Mouse (Mus musculus): ENCODE data around the gene Nfx1.
A peak's percentile ranks its signal among the peaks of the same experiment; 100 is the strongest.
"Not testable (repeated sequence)": the region's sequence is repeated elsewhere in the genome, so short reads cannot be mapped to it uniquely, and the experiment has no call there.

Gene Nfx1

DNA sequence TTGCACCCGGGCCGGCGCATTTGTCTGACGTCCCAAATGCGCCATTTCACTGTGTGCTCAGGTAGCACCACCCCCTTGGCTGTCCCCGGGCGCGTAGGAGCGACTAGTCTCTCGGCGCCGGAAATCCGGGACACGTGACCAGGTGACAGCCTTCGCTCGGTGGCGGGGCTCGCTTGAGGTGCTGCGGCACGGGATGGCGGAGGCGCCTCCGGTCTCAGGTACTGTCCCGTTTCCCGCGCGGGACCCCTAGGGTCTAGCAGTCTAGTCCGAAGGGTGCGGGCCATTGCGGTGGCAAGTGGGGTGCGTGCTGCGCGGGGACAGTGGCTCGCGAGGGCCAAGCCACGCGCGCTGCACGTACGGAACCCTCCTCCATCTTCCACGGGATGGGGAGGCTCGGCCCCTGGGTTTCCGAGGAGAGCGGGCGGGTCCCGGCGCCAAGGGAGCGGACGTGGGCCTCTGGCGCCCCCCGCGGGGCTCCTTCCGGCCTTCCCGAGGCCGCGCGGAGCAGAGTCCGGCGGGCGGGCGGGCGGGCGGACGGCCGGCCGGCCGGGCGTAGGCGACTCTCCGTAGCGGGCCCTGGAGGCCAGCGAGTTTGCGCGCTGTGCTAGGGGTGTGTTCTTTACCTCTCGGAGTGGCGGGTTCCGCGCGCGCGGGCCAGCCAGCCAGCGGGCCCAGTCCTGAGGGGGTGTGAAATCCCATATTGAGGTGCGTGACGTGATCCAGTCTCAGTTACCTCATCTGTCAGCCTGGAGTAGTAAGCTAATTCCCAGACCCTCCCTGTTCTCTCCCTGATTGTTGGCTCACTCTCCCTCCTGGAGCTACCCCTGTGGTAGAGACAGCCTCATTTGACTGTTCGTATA is at the start of gene Nfx1:
Nfx1 (plus strand) TSS at position 65 of the 860 bp plus-strand sequence.
- DNase-seq: peak; percentile 95 to 96

DNA sequence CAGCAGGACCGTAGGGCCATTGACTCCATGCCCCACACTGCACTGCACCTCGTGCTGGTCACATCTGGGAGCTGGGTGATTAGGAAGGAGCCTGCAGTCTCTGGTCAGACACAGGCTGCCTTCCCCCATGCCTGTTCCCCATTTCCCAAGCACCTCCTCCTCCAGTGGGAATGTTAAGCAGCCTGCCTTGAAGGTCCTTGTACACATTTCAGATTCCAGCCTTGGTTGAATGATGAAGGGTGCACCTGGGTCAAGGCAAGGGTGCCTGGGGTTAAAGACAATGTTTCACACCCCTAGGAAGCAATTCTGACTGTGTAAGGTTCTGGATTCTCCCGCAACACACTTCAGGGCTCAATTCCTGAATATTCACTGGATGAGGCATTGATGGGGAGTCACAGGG is 49.4 kb upstream of the Nfx1 start:
- DNase-seq: peak; percentile 20 to 22

DNA sequence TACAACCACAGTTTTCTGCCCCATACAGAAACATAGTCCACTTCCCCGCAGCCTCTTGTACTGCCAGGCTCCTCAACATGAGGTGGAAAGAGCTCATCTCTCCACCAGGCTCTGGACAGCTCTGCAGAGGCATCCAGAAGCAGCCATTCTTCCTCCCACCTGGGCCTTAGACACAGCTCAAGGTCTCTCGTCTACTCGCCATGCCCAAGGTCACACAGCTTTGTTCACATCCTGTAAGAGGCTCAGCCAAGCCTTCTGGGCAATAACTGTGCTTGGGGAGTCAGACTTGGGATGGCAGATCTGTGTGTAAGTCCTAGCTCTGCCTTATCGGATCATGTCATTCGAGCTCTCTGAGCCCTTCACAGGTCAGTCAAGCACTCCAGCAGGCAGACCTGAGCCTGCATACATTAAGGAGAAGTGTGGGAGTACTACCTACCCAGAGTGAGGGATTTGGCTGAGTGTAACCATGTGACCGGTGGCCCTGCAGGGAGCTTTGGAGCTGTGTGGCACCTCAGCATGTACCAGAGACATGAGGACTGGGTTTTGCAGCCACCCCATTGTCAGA is 47.5 kb upstream of the Nfx1 start:
- no peak for DNase-seq

DNA sequence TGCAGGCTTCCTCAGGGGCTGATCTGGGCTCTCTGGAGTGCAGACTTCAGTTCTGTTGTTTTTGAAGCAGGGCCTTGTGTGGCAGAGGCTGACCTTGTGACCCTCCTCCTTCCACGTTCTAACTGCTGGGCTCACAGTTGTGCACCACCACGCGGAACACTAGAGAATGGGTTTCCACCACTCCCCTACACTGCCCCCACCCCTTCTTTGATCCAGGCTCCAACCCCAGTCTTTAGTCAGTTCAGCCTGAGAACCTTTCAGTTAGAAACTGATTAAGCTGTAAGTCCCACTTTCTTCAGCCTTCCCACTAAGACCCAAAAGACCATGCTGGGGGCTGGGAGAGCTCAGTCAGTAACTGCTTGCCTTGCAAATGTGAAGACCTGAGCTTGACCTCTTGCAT is 45.1 kb upstream of the Nfx1 start:
- no peak for DNase-seq

DNA sequence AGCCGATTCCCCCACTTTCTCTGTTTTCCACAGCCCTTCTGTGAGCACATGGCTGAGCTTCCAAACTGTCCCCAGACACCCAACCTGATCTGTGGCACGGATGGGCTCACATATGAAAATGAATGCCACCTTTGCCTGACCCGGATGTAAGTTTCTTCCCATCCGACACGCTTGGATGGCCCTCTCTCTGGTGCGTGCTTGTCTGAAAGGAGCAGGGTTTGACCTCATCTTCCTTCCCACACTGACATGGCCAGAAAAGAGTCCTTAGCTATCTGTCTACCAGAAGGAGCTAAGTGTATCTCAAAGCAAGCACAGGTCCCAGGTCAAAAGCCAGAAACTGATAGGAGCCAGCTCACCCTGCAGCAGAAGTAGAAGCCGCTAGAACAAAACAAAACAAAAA is 41.7 kb upstream of the Nfx1 start:
- DNase-seq: no peak

DNA sequence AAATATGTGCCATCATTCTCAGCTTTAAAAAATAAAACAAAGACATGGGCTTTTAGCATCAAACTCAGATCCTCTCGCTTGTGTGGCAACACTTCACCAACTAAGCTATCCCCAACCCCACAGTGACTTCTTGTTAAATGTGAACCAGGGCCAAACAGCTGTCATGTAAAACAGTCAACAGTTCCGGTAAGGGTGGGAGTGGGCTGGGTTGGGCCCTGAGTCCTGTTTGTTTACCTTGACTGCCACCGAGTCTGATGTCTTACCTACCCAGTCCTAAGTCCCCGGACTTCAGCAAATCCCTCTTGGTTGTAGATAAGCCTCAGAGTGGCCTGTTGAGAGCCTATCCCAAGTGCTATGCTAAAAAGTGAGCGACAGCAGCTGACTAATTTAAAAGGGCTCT is 37.0 kb upstream of the Nfx1 start:
- no peak for DNase-seq

DNA sequence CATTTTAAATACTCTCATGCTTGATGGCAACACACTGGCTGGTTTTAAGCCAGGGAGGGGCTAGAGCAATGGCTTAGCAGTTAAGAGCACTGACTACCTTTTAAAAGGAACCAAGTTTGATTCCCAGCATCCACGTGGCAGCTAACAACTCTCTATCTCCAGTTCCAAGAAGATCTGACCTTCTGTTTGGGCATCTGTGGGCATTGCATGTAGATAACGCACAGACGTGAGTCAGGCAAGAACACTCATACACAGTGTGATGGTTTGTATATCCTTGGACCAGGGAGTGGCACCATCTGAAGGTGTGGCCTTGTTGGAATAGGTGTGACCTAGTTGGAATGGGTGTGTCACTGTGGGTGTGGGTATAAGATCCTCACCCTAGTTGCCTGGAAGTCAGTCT is 36.3 kb upstream of the Nfx1 start:
- DNase-seq: not testable (repeated sequence)

DNA sequence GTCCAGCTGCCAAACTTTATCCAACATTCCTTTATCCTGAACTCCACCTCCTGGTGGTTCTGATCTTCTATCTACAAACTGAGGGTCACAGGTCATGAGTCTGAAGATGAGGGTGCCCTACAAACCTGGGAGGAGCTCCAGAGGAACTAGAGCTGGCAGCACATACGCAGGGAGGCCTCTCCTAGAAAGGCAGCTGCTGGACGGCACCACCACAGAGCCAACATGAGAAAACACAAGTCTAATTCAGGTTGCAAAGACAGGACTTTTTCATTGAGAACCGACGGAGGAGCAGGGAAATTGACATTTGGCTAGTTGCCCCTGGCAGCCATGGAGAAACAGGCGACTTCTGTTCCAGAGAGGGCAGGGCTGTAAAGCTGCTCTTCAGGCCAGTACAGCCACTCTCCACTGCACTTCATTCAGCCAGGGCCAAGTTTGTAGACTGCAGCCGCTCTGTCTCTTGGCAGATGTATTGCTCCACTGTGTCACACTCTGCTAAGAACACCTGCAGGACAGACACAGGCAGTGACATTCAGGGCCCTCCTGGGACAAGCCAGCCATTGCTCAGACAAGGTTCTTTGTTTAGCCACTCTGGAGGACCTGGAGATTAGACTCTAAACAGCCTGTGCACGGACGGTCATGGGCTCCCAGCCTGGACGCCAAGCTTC is 34.4 kb upstream of the Nfx1 start:
- DNase-seq: peak; percentile 51 to 54

DNA sequence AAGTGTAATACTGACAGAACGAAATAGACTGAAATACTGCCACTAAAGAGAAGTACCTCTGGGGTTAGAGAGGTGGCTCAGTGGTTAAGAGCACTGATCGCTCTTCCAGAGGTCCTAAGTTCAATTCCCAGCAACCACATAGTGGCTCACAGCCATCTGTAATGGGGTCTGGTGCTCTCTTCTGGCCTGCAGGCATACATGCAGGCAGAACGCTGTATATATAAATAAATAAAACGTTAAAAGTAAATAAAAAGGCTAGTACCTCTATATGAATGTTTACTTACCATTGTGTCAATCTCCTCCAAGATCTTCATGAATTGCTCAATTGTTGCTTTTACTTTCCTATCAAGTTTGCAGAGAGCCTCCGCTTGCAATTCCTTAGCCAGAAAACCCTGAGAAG is 31.9 kb upstream of the Nfx1 start:
- no peak for DNase-seq

DNA sequence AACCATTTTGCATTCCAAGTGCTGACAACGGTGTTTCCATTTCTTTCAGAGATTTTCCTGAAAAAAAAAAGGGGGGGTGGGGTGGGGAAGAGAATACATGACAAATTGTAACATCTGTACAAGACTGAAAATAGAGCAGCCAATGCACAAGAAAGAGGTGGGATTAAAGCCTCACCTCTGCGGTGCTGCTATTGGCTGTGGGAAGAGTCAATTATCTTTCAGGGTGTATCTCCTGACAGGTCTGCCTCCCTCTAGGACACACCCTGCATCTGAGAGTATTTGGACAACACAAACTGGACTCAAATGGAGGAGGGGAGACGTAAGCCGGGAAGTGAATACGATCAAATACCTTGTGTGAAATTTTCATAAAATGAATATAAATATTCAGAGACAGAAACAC is 27.1 kb upstream of the Nfx1 start:
- no peak for DNase-seq

DNA sequence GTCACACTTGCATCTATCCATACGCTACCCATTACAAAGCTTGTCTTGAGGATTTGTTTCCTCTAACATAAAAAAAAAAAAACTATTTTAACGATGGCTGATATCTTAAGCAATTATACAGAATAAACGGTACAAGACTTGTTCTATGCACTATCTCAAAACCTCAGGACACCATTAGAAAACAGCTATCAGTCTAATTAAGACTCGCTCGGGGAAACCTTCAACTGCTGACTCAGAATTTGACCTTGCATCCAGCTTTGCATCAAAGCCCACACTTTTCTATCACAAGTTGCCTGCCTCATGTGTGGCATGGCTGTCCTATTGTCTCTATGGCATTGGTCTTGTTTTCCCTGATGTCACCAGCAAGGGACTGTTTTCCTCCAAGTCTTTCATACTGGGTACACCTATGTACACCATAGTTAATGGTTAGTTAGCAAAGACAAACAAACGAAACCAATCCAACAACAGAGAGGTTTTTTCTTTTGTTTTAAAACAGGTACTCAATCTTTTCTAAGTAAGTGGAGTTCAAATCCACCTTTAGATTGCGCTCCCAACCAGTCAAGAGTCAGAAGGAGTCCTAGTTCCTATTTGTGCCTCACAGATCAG is 24.1 kb upstream of the Nfx1 start:
- DNase-seq: no peak

DNA sequence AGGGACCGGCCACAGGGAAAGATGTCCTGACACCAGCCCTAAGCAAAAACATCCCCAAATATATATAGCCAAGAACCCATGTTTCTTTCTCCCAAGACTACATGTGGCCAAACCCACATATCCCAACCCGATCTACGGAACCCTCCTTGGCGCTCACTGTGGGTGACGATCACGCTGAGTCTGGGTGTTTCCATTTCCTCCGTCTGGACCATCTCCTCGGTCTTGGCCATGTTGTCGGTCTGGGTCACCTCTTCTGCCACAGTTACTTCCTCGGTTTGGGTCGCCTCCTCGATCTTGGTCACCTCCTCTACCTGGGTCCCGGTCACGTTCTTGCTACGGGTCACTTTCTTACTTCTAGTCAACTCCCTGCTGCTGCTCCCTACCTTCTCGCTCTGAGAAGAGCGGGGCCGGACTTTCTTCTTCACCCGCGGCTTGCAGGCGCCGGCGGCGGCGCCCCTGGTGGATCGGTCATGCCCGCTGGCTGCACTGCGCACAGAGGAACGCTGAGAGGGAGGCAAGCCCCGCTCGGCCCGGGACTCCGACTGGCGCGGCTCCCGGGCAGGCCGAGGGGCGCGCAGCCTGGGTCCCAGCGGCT is 23.0 kb upstream of the Nfx1 start:
- DNase-seq: no peak

DNA sequence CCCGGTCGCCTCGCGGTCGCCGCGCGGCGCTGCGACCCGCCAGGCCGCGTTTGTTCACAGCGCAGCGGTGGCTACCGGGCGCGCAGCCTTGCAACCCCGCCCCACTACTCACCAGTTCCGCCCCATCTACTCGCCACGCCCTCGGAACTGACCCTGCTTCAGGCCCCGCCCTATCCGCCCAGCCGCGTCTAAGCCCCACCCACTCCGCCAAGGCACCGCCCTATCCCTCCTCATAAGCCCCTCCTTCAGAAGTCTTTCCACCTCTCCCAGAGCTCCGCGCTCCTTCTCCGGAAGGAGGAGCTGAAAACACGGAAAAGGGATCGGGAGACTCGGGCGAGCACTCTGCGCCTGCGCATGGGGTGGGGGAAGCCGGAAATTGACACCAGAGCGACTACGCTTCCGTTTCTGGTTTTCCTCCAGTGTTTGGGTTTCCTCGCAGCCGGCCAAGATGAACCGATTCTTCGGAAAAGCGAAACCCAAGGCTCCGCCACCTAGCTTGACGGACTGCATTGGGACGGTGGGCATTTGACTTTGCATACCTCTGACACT is 22.5 kb upstream of the Nfx1 start, which contains the start of the genes Bag1 and Chmp5:
Bag1 (minus strand) TSS at position 135 of the 549 bp plus-strand sequence.
Chmp5 (plus strand) TSS at position 248 of the 549 bp plus-strand sequence.
- peak; percentile 99 for DNase-seq

DNA sequence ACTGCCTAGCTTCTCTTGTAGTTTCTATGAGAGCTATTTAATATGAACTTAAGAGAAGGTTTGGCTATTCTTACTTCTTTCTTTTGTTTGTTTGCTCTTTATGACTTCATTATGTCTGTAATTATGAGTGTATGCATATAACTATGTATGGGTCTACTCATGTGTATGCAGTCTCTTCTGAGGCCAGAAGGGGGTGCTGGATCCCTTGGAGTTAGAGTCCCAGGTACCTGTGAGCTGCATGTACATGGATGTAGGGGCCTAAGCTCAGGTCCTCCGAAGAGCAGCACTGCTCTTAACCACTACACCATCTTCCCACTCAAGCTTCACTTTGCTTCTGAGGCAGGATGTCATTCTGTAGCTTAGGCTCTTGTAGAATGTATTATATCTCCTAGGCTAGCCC is 17.2 kb upstream of the Nfx1 start:
- no peak for DNase-seq

DNA sequence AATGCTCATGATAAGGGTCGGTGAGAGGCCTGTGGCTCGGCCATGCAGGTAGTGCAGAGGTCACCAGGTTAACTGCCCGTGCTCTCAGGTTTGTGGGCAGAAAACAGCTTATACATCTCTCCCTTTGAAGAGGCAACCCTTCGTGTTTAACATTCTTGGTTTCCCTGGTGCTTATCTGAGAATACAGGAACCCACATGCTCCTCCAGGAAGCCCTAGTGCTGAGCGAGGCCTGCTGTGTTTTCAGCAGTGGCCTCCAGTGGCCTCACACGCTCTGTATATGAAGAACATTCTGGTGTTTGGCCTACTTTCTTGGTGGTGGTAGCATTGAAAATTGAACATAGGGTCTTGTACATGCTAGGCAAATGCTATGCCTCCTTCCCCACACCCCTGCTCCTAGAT is 14.8 kb upstream of the Nfx1 start:
- DNase-seq: no peak

DNA sequence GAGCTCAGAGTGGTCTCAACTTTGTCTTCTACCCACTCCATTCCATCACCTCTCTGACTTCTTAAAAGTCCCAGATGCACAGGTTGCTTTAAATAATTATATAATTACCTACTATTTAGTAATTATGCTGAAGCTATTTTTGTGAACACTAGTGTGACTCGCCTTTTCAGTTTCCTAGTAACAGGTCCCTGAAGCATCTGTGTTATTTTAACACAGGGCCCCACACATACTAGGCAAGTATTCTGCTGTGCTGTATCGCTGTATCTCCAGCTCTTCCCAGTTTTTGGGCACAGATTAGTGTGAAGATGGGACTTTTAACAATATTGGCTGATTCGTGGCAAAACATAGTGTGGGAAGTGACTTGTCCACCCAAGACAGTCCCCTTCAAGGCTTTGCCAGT is 7.2 kb upstream of the Nfx1 start:
- DNase-seq: no peak

DNA sequence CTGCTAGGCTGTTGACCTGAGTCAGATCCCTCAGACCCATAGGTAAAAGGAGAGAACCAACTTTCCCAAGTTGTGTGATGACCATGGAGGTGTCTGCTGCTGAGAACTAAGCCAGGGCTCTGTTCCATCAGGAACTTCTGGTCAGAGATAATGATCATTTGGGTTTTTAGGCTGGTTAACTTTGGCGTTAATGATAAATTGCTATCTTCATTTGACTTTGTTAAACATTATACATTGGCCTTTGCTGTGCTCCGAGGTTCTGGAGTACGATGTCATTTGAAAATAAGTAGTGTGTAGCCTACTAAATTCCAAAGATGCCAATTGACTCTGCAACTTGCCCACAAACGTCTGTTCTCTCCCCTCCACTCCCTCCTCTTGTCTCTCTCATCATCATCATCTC is 1.5 kb upstream of the Nfx1 start:
- no peak for DNase-seq

DNA sequence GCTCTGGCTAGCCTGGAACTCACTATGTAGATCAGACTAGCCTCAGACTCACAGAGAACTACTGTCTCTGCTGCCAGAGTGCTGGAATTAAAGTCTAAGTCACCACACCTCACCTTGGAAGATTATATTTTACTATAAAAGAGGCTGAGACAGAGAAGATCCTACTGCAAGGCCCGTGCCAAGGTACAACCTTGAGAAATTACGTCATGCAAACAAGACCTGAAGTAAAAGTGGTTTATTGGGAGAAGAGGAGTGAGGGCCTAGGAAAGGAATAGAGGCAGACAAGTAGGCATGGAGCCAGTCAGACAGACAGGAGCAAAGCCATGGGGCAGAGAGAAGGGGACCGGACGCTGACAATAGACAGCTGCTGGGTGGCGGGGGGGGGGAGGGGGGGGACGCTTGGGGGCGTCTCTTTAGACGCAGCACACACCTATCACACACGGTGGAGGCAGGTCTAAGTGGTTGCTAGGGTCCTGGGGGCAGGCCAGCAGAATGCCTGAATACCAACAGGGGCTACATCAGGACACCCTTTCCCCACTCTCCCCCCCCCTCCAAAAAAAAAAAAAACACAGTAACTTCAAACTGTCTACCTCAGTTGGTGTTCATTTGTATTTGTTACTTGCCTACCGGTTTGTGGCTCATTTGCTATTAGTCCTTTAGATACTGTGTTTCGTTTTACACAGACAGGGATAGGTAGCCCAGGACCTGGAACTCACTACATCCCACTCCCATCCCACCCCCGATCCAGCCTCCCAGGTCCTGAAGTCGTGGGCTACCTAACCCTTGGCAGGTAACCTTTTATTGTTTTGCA is 720 bp upstream of the Nfx1 start:
- DNase-seq: no peak

DNA sequence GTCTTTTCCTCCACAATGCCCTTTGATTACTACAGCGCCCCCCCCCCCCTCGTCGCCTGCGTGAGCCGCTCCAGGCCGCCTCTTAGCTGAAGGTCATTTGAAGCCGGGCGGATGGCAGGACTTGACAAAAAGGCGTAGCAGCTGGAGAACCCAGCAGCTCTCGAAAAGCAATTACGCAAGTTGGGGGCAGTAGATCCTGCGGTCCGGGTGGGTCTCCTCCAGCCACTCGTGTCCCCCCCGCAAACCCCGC is 189 bp upstream of the Nfx1 start:
- DNase-seq: no peak

DNA sequence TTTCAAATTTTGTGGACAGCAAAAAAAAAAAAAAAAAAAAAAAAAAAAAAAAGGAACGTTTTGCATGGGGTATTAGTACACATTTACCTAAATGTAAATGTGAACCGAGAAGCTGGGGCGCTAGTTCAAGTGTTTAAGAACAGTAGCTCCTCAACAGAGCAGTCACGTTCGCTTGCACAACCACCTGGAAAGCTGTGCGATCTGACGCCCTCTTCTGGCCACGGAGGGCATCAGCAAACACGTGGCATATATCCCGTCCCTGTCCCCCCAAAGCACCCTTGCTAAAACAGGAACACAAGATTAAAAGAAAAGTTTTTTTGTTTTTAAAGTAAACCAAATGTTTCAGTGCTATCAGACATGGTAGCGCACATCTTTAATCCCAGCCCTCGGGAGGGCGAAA is 1.0 kb downstream of the Nfx1 start:
- peak in 1 of 2 experiments; percentile 21 for DNase-seq

DNA sequence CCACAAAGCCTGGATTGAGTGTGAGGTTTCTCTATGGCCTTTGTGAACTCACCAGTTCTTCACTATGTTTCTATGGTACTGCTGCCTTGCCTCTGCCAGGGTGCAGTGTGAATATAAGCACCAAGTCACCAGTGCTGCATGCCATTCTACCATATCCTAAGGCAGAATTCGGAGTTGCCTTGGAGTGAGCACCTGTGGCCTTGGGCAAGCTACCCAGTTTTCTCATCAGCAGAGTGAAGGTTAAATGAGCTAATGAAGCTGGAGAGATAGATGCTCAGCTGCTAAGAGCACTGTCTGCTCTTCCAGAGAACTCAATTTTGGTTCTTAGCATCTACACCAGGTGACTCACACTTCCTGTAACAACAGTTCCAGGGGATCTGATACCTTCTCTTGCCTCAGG is 3.3 kb downstream of the Nfx1 start:
- DNase-seq: no peak

DNA sequence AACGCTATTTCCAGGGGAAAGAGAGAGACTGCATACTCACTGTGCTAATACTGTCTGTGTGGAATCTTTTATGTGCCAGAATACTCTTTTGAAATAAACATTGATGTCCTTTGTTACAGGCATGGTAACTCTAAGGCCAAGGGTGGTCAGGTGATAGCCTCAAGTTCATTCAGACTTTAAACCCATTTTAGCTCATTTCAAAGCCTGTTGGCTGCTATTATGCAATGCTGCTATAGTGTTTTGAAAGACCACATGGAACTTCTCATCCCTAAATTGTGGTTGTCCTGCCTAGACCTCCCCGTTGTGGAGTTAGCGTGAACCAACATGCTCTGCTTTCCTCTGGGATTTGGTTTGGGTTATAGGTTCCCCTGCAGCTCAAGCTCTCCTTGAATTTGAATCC is 5.0 kb downstream of the Nfx1 start:
- DNase-seq: no peak

All from lung, adult 18-20 months (tissue).